Mouse (Mus musculus) limb, embryonic 12.5 days (tissue): ENCODE results near the gene Bhlhe23. TPM values are rescaled to one million over a fixed set of nuclear protein-coding genes. Genes with fewer than 3 reads are reported as not detected.

Experiments used
- ATAC-seq: fragments of 200-750 bp; cut with Nextera tagmentation; 2 replicates; pipeline ENCODE4 v1.8.0; 2017; ENCODE audit warnings: low read depth, moderate TSS enrichment; ENCODE audit not compliant: insufficient number of reproducible peaks, insufficient read depth, low FRiP score, low TSS enrichment
- H3K27ac ChIP-seq: fragments of 300-500 bp; sonication (generic); 2 replicates; pipeline ENCODE4 v1.5.1; 2016; ENCODE audit warnings: mild to moderate bottlenecking, moderate library complexity
- H3K27me3 ChIP-seq: fragments of 300-500 bp; sonication (generic); 2 replicates; pipeline ENCODE4 v1.6.1; 2016; ENCODE audit warnings: mild to moderate bottlenecking, moderate library complexity
- H3K36me3 ChIP-seq: fragments of 300-500 bp; sonication (generic); 2 replicates; pipeline ENCODE4 v1.6.1; 2016; ENCODE audit warnings: mild to moderate bottlenecking, moderate library complexity
- H3K4me1 ChIP-seq: fragments of 300-500 bp; sonication (generic); replicated peaks from 2 replicates; pipeline ENCODE4 v1.6.1; 2016
- H3K4me2 ChIP-seq: fragments of 300-500 bp; sonication (generic); 2 replicates; pipeline ENCODE4 v1.6.1; 2016; ENCODE audit warnings: mild to moderate bottlenecking, moderate library complexity
- H3K4me3 ChIP-seq: fragments of 300-500 bp; sonication (generic); replicated peaks from 2 replicates; pipeline ENCODE4 v1.5.1; 2016; ENCODE audit warnings: mild to moderate bottlenecking
- H3K9ac ChIP-seq: fragments of 300-500 bp; sonication (generic); replicated peaks from 2 replicates; pipeline ENCODE4 v1.6.1; 2016; ENCODE audit warnings: mild to moderate bottlenecking, moderate library complexity
- H3K9me3 ChIP-seq: fragments of 300-500 bp; sonication (generic); 2 replicates; pipeline ENCODE4 v1.6.1; 2016; ENCODE audit warnings: mild to moderate bottlenecking, moderate library complexity
- WGBS: fragments of 180-500 bp; shearing (Covaris S2); methylation state at CpG from one replicate; pipeline ENCODE4 v1.1.7; 2016; 5-methylcytosine and 5-hydroxymethylcytosine counted together
- polyA plus RNA-seq: library from polyadenylated mRNA; unstranded; fragments of >200 nt; fragmentation: Nextera tagmentation; extraction: Ambion mirVana; gene quantifications from 2 replicates; pipeline ENCODE4 v1.2.1, GENCODE M21; 2016

Gene Bhlhe23
- polyA plus RNA-seq, 1 experiment from 2014 or later = not detected

GRCm38 (mm10) chr2:180742820-180743219, 33.9 kb downstream of the Bhlhe23 start:
- ATAC-seq = no peak
- no peak overlapping the region for H3K4me3 ChIP-seq
- no peak overlapping the region for H3K4me2 ChIP-seq
- H3K27ac ChIP-seq = no peak overlapping the region
- H3K4me1 ChIP-seq = no peaks in the 10 kb centered on the region
- 87% methylated on average over 6 of the region's 6 CpGs for WGBS
- H3K9me3 ChIP-seq = no peaks in the 10 kb centered on the region
- no peaks in the 10 kb centered on the region for H3K36me3 ChIP-seq
- no peak overlapping the region for H3K9ac ChIP-seq
- peaks cover 4% of the 10 kb centered on the region for H3K27me3 ChIP-seq

GRCm38 (mm10) chr2:180741421-180741820, 35.3 kb downstream of the Bhlhe23 start:
- H3K27me3 ChIP-seq = no peaks in the 10 kb centered on the region; the same call in 1 of the 2 replicates
- 77% methylated on average over 7 of the region's 7 CpGs for WGBS

GRCm38 (mm10) chr2:180740349-180740748, 36.4 kb downstream of the Bhlhe23 start:
- H3K27me3 ChIP-seq = 0 out of 2 replicates have a peak, but pooled peaks cover 2% of the 10 kb centered on the region
- no peak overlapping the region for H3K27ac ChIP-seq
- ATAC-seq = no peak
- H3K4me2 ChIP-seq = no peak overlapping the region
- H3K4me1 ChIP-seq = no peaks in the 10 kb centered on the region
- 23% methylated on average over 3 of the region's 3 CpGs for WGBS
- no peaks in the 10 kb centered on the region for H3K36me3 ChIP-seq
- no peak overlapping the region for H3K9ac ChIP-seq
- no peaks in the 10 kb centered on the region for H3K9me3 ChIP-seq
- H3K4me3 ChIP-seq = no peak overlapping the region

More at GRCm38 (mm10) chr2:180741421-180741820, 35.3 kb downstream of the Bhlhe23 start:
- no peak for ATAC-seq
- Histone ChIP-seq H3K36me3 (no peaks in the 10 kb centered on the region), H3K4me2 (no peak overlapping the region), H3K4me1 (no peaks in the 10 kb centered on the region), H3K9me3 (no peaks in the 10 kb centered on the region), H3K4me3 (no peak overlapping the region), H3K9ac (no peak overlapping the region), H3K27ac (no peak overlapping the region)

GRCm38 (mm10) chr2:180737984-180738383, 38.7 kb downstream of the Bhlhe23 start:
- no peak for ATAC-seq

GRCm38 (mm10) chr2:180735232-180735631, 41.5 kb downstream of the Bhlhe23 start:
- ATAC-seq = no peak
- Histone ChIP-seq H3K27me3 (0 out of 2 replicates have a peak, but pooled peaks cover 2% of the 10 kb centered on the region), H3K27ac (no peak overlapping the region), H3K36me3 (no peaks in the 10 kb centered on the region), H3K9ac (no peak overlapping the region), H3K4me2 (no peak overlapping the region), H3K9me3 (no peaks in the 10 kb centered on the region), H3K4me1 (no peaks in the 10 kb centered on the region), H3K4me3 (no peak overlapping the region)
- 88% methylated on average over 7 of the region's 7 CpGs for WGBS

More at GRCm38 (mm10) chr2:180737984-180738383, 38.7 kb downstream of the Bhlhe23 start:
- Histone ChIP-seq H3K4me3 (no peak overlapping the region), H3K9ac (no peak overlapping the region), H3K36me3 (no peaks in the 10 kb centered on the region), H3K27ac (no peak overlapping the region), H3K4me1 (no peaks in the 10 kb centered on the region), H3K4me2 (no peak overlapping the region), H3K9me3 (no peaks in the 10 kb centered on the region), H3K27me3 (0 out of 2 replicates have a peak, but pooled peaks cover 2% of the 10 kb centered on the region)
- WGBS = 72% methylated on average over 2 of the region's 2 CpGs

GRCm38 (mm10) chr2:180731984-180732383, 44.7 kb downstream of the Bhlhe23 start:
- ATAC-seq = no peak
- H3K27me3 ChIP-seq = 0 out of 2 replicates have a peak, but pooled peaks cover 2% of the 10 kb centered on the region
- no peaks in the 10 kb centered on the region for H3K4me1 ChIP-seq
- no peak overlapping the region for H3K9ac ChIP-seq
- H3K4me3 ChIP-seq = no peak overlapping the region
- no peaks in the 10 kb centered on the region for H3K36me3 ChIP-seq
- no peak overlapping the region for H3K27ac ChIP-seq
- no peaks in the 10 kb centered on the region for H3K9me3 ChIP-seq
- 54% methylated on average over 6 of the region's 6 CpGs for WGBS
- H3K4me2 ChIP-seq = no peak overlapping the region

GRCm38 (mm10) chr2:180731036-180731435, 45.7 kb downstream of the Bhlhe23 start:
- no peaks in the 10 kb centered on the region for H3K9me3 ChIP-seq
- ATAC-seq = no peak
- no peak overlapping the region for H3K27ac ChIP-seq
- no peak overlapping the region for H3K4me2 ChIP-seq
- WGBS = 74% methylated on average over 3 of the region's 3 CpGs
- no peak overlapping the region for H3K4me3 ChIP-seq
- 0 out of 2 replicates have a peak, but pooled peaks cover 2% of the 10 kb centered on the region for H3K27me3 ChIP-seq
- no peaks in the 10 kb centered on the region for H3K4me1 ChIP-seq
- H3K36me3 ChIP-seq = no peaks in the 10 kb centered on the region
- no peak overlapping the region for H3K9ac ChIP-seq

GRCm38 (mm10) chr2:180727613-180728021, 49.1 kb downstream of the Bhlhe23 start:
- H3K4me1 ChIP-seq = peaks cover 6% of the 10 kb centered on the region
- 58% methylated on average over 4 of the region's 4 CpGs for WGBS
- no peak for ATAC-seq
- H3K4me2 ChIP-seq = no peak overlapping the region
- no peaks in the 10 kb centered on the region for H3K9me3 ChIP-seq
- no peak overlapping the region for H3K27ac ChIP-seq
- H3K4me3 ChIP-seq = no peak overlapping the region
- peaks cover 10% of the 10 kb centered on the region; the same call in 1 of the 2 replicates for H3K27me3 ChIP-seq
- peaks cover 16% of the 10 kb centered on the region for H3K36me3 ChIP-seq
- H3K9ac ChIP-seq = no peak overlapping the region

- H3K4me3 ChIP-seq = no peak overlapping the region
- H3K4me1 ChIP-seq = peaks cover 6% of the 10 kb centered on the region
- no peak for ATAC-seq
- H3K27ac ChIP-seq = no peak overlapping the region
- H3K36me3 ChIP-seq = peaks cover 24% of the 10 kb centered on the region
- H3K9ac ChIP-seq = no peak overlapping the region
- no peaks in the 10 kb centered on the region for H3K9me3 ChIP-seq
- no peak overlapping the region for H3K4me2 ChIP-seq
- H3K27me3 ChIP-seq = peaks cover 10% of the 10 kb centered on the region; the same call in 1 of the 2 replicates
- 70% methylated on average over 6 of the region's 6 CpGs for WGBS
Measured at GRCm38 (mm10) chr2:180726658-180727442, 49.9 kb downstream of the Bhlhe23 start.

- Histone ChIP-seq H3K27ac (no peak overlapping the region), H3K4me3 (no peak overlapping the region), H3K27me3 (peaks cover 10% of the 10 kb centered on the region; the same call in 1 of the 2 replicates), H3K9ac (no peak overlapping the region), H3K4me1 (peaks cover 6% of the 10 kb centered on the region), H3K9me3 (no peaks in the 10 kb centered on the region), H3K36me3 (peaks cover 32% of the 10 kb centered on the region), H3K4me2 (no peak overlapping the region)
- ATAC-seq = no peak
- 25% methylated on average over 8 of the region's 8 CpGs for WGBS
Measured at GRCm38 (mm10) chr2:180725856-180726629, 50.7 kb downstream of the Bhlhe23 start.

- Histone ChIP-seq H3K4me3 (0 out of 2 replicates have a peak overlapping the region, but pooled peaks have one; percentile 4), H3K4me2 (peak overlapping the region; percentile 42)
- ATAC-seq = 0 out of 2 replicates have a peak, but pooled peaks have one; percentile 39
Measured at GRCm38 (mm10) chr2:180725414-180725778, 51.3 kb downstream of the Bhlhe23 start.

More at GRCm38 (mm10) chr2:180725414-180725778, 51.3 kb downstream of the Bhlhe23 start:
- H3K9me3 ChIP-seq = no peaks in the 10 kb centered on the region
- H3K9ac ChIP-seq = no peak overlapping the region
- WGBS = 0% methylated on average over 6 of the region's 6 CpGs
- peaks cover 6% of the 10 kb centered on the region for H3K4me1 ChIP-seq
- H3K36me3 ChIP-seq = peaks cover 38% of the 10 kb centered on the region
- H3K27me3 ChIP-seq = peaks cover 10% of the 10 kb centered on the region; the same call in 1 of the 2 replicates
- no peak overlapping the region for H3K27ac ChIP-seq
